Mouse (Mus musculus) retina, adult 2 months (tissue): ENCODE data around the gene Habp4.

ENCODE experiments used
- DNase-seq: peaks from one replicate; pipeline ENCODE4 v3.0.0-alpha.2; 2012; ENCODE audit warnings: low read depth, low spot score

Gene Habp4

GRCm38 (mm10) chr13:64235777-64236176, 74.2 kb downstream of the Habp4 start:
- no peak for DNase-seq
